Mouse (Mus musculus) cerebellum, adult 18-20 months (tissue): Measurements from ENCODE around the gene Kxd1.
A peak's percentile ranks its signal among the peaks of the same experiment; 100 is the strongest.

ENCODE experiments used
- DNase-seq, 2 experiments: peaks; one replicate each; pipeline ENCODE4 v3.0.0; 2021

Gene Kxd1

DNA sequence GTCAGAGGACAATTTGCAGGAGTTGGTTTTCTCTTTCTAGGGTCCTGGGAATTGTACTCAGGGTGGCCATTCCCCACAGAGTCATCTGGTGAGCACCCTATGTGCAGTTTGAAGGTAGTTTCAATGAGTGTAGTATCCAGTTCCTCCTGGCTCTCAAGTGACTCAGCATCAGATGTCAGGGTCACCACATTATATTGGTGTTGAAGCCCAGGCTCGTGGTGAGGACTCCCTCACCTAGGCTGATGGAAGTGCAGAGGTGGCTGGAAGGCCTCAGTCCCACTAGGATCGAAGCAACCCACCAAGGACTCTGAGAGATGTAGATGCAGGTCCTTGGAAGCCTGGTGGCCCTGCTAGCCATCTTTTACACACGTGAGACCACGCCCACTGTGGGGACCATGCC lies 18.7 kb upstream of the Kxd1 start:
- DNase-seq = no peak

- no peak for DNase-seq
These were observed 16.5 kb upstream of the Kxd1 start for GRCm38 (mm10) chr8:70544200-70544687.

DNA sequence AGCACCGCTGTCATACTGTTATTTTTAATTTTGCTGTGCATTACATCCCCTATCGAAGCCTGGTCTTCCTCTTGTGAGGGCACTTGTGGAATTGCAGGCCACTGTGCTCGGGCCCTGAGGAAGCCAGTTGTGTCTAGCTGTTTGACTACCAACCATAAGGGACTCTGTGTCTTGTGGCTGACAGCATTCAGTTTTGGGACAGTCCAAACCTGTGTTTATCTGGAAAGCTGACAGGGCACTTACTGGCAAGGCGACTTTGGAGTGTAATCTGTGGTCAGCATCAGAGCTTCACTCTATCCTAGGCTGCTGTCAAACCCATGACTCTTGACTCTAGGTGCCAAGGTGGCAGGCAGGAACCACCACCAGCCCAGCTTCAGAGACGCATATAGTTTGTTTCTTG lies 13.3 kb upstream of the Kxd1 start:
- no peak for DNase-seq

DNA sequence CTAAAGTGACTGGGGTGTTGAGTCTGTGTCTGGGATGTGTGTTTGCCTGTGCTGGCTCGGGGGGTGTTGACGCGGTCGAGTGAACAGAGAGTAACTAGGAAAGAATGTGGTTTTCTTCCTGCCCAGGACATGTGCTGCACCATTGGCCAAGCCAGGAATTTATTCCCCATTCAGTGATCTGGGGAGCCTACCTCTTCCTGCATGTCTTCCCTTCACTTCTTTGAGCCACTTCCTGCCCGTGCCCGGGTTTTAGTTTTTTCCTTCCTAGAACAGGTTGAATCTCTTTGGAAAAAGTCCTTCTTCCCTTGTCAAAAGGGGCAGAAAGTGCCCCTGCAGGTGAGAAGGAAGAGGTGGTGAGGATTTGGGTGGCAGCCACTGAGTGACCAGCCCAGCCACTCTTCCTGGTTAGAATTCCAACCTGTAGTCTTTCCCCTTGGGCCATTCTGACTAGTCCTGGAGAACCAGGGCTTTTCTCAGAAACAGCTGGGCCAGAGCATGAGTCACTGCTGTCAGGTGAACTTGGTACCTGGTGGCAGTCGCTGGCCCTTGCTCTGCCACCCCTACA lies 12.8 kb upstream of the Kxd1 start:
- DNase-seq = no peak

DNA sequence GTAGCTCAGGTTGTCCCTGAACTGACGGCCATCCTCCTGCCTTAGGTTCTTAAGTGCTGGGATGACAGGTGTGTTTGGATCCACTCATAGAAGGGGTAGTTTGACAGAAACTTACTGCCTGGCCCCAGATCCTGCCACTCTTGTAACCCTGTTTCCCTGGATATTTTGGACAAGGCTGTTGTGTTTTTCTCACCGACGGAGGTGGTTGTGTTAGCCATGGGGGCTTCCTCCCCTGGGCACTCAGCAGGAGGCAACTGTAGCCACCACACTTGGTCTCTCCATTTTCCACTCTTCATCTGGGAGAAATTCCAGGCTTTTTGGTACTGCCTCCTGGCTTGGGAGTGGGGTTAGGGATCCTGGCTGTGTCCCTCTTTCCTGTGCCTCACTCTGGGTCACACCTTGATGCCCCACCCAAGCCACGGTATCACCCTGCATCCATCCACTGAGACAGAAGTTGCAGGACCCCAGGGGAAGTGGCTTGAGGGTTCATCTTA lies 12.3 kb upstream of the Kxd1 start:
- no peak for DNase-seq

DNA sequence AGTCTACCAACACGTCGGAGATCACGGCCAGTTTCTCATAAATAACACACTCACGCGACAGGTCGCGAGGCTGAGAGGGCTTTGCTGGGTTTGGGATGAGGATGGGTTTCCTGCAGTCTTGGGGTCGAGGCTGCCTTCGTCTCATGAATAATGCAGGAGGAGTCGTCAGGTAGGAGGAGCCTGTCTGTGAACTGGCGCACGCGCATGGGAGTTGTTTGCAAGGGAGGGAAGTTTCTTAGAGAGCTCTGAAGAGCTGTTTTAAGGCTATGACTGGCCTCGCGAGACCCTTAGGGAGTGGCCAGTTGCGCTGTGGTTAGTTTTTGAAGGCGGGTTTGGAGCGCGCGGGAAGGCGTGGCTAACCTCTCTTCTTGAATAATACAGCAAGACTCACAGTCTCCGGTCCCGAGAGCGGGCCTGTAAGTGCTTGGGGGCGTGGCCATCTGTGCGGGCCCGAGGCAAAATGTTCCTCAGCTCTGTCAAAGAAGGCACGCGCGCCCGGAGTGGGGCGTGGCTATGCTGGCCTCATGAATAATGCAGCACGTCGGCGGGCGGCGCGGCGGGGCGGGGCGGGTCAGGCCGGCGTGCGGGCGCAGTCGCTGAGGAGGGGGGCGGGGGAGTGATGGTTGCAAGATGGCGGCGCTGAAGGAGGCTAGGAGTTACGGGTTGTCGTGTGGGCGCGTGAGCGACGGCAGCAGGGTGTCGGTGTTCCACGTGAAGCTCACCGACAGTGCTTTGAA lies 11.5 kb upstream of the Kxd1 start, which contains the start of gene Ell:
Ell (plus strand) TSS at position 381 of the 737 bp plus-strand sequence.
- DNase-seq = peak; percentile 98 to 99

DNA sequence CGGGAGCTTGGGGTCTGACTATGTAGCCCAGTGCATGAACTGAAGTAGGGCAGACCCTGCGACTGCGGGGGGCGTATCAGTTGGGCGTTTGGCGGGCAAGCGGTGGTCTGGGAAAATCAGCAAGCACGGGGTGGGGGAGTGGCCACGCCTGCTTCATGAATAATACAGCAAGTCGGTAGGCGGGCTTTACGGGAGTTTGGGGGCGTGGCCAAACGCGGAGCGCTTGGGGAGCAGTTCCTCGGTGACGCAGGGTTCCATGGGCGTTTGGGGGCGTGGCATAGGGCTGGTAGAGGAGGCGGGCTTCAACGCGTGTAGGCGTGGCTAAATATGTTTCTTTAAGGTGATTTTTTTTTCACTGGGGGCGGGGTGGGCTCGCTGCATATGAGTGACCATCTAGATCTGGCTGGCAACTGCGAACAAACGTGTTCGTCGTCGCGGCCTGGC lies 10.9 kb upstream of the Kxd1 start:
- DNase-seq = peak; percentile 99 to 100

DNA sequence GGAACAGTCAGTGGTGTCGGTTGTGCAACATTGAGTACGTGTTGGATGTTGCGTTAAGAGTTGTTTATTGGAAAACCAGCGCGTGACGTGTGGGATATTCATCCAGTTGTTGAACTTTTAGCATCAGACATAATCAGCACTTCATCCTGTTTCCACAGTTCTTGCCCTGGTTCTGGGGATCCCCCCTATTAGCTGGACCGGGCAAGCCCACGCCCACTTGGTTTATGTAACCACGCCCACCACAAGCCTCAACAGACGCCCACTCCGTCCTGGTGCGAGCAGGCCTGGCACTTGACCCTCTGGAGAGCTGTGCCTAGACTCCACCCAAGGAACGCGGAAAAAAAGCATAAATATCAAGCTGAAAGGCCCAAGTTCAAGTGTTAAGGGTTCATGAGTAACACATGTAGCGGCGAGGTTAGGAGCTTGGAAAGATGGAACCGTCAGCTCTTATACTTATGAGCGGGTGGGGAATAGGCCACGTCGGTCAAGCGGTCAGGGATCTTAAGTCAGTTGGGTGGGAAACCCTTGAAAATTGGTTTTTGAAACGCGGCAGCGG lies 10.3 kb upstream of the Kxd1 start:
- peak in 1 of 2 experiments; percentile 49 for DNase-seq

DNA sequence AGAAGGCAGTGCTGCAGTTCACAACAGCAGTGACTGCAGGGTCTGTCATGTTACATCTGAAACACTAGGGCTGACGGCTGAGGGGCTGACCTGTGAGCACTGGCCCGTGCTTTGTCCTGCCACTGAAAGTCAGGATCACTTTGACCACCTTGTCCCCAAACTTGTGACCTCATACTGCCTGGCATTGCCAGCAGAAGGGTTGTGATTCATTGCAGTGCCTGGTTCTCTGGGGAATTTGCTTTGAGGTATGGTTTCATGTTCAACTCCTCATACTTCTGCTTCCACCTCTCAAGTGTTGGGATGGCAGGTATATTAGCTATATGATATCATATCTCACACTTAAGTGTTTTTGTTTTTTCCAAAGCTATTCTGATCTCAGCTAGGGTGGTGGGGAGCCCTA lies 7.9 kb upstream of the Kxd1 start:
- DNase-seq = no peak

DNA sequence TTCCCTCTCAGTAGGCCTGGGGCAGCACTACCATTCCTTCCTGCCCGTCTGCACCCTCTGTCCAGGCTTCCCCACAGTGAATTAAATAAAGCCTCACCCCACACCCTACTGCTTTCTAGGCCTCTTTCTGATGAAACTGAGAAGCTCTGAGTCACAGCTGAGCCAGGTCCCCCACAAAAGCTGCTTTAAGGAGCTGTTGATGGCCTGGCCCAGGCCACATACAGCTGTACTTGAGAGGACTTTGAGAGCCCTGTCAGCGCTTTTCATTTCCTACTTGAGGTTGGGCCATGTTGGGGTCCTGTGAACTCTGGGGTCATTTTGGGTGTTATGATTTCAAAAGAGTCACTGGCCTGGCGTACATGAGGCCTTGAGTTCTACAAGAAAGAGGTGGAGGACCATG lies 7.5 kb upstream of the Kxd1 start:
- no peak for DNase-seq

DNA sequence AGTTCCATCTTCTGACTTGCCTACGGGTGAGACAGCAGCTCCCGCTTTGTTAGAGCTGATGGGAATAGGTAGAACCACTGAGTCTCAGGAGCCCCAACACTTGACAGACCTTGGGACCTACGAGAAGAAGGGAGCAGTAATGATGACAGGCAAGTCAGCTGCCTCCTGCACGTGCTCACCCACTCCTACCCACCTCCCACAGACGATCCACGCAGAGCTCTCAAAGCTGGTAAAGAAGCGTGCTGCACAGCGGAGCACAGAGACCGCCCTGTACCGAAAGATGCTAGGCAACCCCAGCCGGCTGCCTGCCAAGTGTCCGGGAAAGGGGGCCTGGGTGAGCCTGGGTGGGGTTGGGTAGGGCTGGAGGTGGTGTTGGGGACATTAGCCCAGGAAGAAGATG lies 6.5 kb upstream of the Kxd1 start:
- no peak for DNase-seq

DNA sequence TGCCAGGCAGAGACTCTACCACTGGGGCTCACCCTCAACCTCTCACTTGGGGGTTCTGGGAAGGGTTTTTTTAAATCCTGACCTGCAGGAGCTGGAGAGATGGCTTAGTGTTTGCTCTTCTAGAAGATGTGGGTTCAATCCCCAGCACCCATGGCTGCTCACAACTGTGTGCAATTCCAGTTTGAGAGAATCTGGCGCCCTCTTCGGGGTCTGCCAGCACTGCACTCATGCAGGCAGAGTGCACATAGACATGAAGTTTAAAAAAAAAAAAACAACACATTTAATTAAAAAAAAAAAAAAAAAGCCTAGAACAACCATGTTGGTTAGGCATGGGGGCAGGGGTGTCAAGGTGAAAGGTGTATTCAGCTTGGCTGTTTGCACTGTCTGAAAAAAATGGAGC lies 2.6 kb upstream of the Kxd1 start:
- no peak for DNase-seq

- DNase-seq = no peak
These were observed 2.0 kb upstream of the Kxd1 start for GRCm38 (mm10) chr8:70529741-70530161.

DNA sequence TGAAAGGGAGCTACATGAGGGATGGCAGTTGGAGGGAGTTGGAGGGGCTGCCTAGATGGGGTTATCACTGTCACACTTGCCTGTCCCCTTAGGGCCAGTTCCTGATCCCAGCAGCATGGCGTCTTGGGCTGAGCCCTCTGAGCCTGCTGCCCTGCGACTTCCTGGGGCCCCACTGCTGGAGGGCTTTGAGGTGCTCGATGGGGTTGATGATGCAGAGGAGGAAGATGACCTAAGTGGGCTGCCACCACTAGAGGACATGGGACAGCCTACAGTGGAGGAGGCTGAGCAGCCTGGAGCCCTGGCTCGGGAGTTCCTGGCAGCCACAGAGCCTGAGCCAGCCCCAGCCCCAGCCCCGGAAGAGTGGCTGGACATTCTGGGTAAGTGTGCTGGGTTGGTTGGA lies 1.5 kb upstream of the Kxd1 start:
- DNase-seq = no peak

DNA sequence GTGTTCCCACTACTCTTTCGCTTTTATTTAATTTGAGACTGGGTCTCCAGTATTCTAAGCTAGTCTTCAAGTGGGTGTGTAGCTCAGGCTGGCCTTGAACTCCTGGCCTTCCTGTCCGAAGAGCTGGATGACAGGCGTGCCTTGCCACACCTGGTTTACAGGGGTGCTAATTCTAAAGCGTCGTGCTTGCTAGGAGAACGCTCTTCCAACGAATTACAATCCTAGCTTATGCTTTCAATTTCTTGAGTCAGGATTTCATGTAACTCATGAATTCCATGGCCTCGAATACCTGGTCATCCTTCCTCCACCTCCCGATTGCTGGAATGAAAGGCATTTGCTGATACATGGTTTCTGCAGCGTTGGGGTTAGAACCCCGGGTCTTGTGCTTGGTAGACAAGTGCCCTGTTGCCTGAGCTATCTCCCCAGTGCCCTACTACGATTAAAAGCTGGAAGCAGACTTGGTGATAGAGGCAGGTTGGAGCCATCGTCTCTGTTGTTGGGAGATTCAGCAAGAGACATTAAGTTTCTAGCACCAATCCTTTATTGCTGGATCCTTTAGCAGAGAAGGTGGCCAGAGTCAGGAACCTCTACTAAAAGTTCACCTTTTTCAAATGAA lies 534 bp upstream of the Kxd1 start:
- no peak for DNase-seq

GRCm38 (mm10) chr8:70527111-70527511 lies 645 bp downstream of the Kxd1 start:
- DNase-seq = no peak

GRCm38 (mm10) chr8:70522592-70523403 lies 5.0 kb downstream of the Kxd1 start:
- peak; percentile 95 to 96 for DNase-seq

GRCm38 (mm10) chr8:70519606-70520005 lies 8.2 kb downstream of the Kxd1 start:
- no peak for DNase-seq

- no peak for DNase-seq
These were observed 8.7 kb downstream of the Kxd1 start for GRCm38 (mm10) chr8:70519043-70519442.

DNA sequence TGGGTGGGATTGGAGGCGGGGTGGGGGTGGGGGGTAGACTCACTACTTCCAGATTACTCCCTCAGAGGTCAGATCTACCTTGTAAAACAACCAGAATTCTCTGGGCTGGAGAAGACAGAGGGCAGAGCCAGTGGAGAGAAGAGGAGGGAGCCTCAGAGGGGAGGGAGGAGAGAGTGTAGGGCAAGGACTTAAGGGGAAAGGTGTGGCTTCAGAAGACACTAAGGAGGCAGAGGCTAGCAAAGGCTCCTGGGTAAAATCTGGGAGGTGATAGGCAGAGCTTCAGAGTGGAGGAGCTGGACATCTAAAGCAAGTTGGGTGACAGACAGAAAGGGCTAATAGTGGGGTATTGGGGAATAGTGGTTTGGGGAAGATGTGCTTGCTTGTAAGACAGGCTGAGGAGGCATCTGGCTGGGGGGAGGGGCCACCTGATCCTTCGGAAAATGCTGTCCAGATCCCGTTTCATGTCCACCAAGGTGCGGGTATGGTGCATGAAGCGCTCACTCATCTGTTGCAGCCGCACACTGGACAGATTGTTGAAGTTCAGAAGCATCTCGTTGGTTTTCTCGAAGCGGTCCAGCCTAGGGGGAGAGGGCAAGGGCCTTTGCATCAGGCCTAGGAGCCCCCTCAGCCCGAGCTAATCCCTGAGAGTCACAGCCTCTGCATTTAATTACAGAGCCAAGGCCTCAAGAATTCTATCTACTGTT lies 9.7 kb downstream of the Kxd1 start:
- DNase-seq = no peak

DNA sequence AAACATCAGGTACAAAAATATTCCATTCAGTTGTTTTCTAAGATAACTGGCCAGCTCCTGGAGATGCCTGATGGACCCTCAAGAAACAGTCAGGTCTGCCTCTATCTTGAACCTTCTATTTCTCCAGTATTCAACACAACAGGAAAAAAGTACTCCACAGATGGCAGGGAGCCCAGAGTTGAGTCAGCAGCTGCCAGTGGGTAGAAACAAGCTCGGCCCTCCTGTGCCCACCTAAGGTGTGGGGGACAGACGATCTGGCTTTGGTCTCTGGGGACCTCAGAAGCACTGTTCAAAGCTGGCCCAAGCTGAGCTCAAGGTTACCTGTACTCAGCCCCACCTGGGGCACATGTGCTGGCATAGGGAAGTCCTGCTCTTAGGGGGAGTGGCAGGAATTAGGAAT lies 14.3 kb downstream of the Kxd1 start:
- no peak for DNase-seq
